Mouse (Mus musculus) hematopoietic multipotent progenitor cell, adult 10-12 weeks (in vitro differentiated cells): Measurements from ENCODE around the gene Olfr1500. TPM values are rescaled to one million over a fixed set of nuclear protein-coding genes. Genes with fewer than 3 reads are reported as not detected.

Source experiments
- polyA plus RNA-seq: library from polyadenylated mRNA; stranded (reverse); fragments of >175 nt; gene quantifications from 2 replicates; pipeline ENCODE4 v1.2.3, GENCODE M21; 2012; ENCODE audit warnings: low replicate concordance

The Olfr1500 gene
- not detected in 2 replicates for polyA plus RNA-seq

DNA sequence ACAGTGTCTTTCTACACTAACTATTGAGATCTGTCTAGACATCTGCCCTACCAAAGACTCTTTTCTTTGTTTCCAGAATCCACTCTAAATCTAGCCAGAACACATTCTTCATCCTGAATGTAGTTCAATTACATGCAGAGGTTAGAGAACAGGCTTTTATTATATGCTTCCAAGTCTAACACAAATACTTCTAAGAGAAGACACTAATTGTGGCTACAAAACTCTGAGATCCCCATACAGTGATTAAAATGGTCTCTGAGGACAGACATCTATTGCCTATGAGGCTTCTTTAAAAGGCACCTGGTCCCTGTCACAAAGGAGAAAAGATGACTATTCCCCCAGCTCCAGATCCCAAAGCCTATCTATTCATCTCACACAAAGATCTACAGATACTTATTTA is at the start of gene Olfr1500:
Gene Olfr1500, minus strand, starts transcription at position 101 of the 400 bp plus-strand sequence.

GRCm38 (mm10) chr19:13861495-13861894 is 31.2 kb upstream of the Olfr1500 start, which contains the start of gene Olfr1502:
Gene Olfr1502 (plus strand): TSS chr19:13861795.

DNA sequence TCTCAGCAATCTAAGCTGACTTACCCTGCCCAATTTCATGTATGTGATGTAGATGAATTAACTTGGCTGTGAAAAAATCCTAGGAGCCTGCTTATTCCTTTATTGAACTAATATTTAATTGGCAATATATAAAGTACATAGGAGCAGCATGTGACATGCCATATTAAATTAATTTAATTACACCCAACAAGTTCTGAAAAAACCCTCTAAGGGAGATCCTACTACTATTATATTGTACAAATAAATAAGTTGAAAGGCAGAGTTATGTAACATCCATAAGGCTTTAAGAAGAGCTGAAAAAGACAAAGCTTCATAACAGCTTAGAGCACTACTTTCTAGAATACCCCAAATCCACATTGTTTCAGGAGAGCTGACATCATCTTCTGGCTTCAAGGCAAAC is 20.3 kb upstream of the Olfr1500 start, which contains the start of gene Olfr1501:
Gene Olfr1501, minus strand, starts transcription at position 101 of the 400 bp plus-strand sequence.

GRCm38 (mm10) chr19:13819347-13819746 is 10.9 kb downstream of the Olfr1500 start, which contains the start of gene Olfr1499:
Gene Olfr1499 (minus strand): TSS chr19:13819447.

GRCm38 (mm10) chr19:13798102-13798501 is 32.2 kb downstream of the Olfr1500 start, which contains the start of gene Olfr1497:
Gene Olfr1497 (minus strand): TSS chr19:13798202.

GRCm38 (mm10) chr19:13777578-13777977 is 52.7 kb downstream of the Olfr1500 start, which contains the start of gene Olfr1496:
Gene Olfr1496 (plus strand): TSS chr19:13777878.

Other genes starting within 250 kb of the Olfr1500 start
- gene Olfr1484, start 247.0 kb downstream of the Olfr1500 start, polyA plus RNA-seq = not detected in 2 replicates
- gene Olfr1487, start 213.1 kb downstream of the Olfr1500 start, polyA plus RNA-seq = 0.04 TPM in 1 of 2 replicates, not detected in the other
- not detected in 2 replicates for gene Olfr1489, start 198.9 kb downstream of the Olfr1500 start, polyA plus RNA-seq
- gene Olfr1490, start 179.4 kb downstream of the Olfr1500 start, polyA plus RNA-seq = not detected in 2 replicates
- not detected in 2 replicates for gene Olfr1491, start 133.2 kb downstream of the Olfr1500 start, polyA plus RNA-seq
- gene Olfr1493-ps1, start 107.2 kb downstream of the Olfr1500 start, polyA plus RNA-seq = not detected in 2 replicates
- not detected in 2 replicates for gene Olfr1494, start 90.8 kb downstream of the Olfr1500 start, polyA plus RNA-seq
- not detected in 2 replicates for gene Olfr1495, start 65.9 kb downstream of the Olfr1500 start, polyA plus RNA-seq
- gene Olfr1496, start 52.6 kb downstream of the Olfr1500 start, polyA plus RNA-seq = not detected in 2 replicates
- gene Olfr1497, start 32.3 kb downstream of the Olfr1500 start, polyA plus RNA-seq = not detected in 2 replicates
- gene Olfr1499, start 11.0 kb downstream of the Olfr1500 start, polyA plus RNA-seq = not detected in 2 replicates
- gene Olfr1501, start 20.2 kb upstream of the Olfr1500 start, polyA plus RNA-seq = not detected in 2 replicates
- gene Olfr1502, start 31.3 kb upstream of the Olfr1500 start, polyA plus RNA-seq = not detected in 2 replicates
- gene Olfr1504, start 67.4 kb upstream of the Olfr1500 start, polyA plus RNA-seq = not detected in 2 replicates
- gene Olfr1505, start 83.0 kb upstream of the Olfr1500 start, polyA plus RNA-seq = not detected in 2 replicates